Mouse (Mus musculus): ENCODE results near the gene Rpl37a.

The Rpl37a gene

DNA sequence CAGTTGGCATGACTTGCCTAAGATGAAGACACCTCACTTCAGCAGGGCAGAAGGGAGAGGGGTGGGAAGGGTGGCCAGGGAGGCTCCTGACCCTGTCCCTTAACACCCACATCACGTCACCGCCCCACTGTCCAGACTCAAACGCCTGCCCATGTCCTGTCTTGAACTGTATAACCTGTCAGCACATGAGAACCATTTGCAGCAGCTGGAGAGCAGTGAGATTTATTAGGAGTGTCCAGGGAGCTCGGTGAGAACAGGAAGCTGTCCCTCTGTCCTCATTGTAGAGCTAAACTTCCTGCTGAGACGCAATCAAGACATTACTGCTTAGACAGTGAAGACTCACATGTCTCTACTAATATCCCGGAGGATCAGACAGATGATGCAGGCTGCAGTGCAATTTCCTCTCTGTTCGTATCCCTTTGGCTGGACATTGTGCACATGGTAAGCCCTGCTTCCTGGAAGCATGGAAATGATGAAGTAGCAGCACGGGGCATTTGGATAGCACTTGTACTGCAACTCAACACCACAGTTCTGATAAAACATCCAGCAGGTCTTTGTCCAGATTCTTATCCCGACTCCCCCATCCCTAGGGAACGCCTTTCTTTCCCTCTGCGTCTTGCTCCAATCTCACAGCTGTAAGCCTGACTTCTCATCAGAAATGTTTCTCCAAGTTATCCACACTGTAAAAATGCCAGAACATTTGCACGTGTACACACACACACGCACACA is 25.5 kb downstream of the Rpl37a start:
- DNase-seq (ENCODE audit: low read depth, low spot score), result no peak

DNA sequence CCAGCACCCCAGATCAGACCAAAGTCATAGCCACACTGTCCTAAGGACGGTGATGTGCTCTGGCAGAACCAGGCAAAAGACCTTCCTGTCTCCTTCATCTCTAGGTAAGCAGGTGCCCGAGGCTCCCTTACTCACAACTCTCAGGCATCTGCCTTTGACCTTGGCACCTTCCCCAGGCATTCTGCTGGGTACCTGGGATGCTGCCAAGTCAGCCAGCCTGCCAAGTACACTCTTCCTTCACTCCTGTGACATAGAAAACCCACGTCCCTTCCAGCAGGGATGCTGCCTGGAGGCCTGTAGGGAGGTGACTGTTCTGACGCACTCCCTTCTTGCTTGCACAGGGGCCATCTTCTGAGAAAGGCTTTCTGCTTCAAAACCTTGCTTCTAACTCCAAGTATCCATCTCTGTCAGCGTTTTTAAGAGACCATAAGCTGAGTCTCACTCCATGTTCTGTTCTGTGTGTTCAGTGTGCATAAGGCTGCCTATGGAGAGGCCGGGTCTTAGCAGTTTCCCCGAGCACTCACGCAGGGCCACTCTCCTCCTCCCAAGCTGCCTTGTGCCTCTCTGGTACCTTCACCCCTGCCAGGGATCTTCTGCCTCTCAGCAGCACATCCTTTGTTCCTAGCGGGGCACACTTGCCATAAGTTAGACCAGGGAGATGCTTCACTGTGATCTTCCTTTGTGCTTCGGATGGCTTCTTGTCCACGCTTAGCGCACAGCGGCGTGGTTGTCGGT is 28.0 kb downstream of the Rpl37a start:
- DNase-seq (ENCODE audit: low read depth, low spot score), result no peak

DNA sequence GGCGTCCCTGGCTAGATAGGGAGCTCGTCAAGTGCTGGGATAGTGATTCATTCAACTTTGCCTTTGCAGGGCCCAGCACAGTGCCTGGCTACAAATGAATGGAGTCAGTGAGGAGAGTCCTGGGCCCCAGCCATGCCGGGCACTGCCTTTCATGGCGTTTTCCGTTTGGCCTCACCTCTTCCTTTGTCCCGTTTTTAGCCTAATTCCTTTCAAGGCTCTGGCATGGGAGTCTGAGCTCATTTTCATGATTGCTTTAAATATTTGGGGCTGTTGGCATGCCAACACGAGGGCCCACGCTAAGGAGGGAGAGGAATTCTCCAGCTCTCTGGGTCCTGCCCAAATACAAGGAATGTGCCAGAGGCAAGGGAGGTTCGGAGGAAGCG is 28.6 kb downstream of the Rpl37a start:
- DNase-seq (ENCODE audit: low read depth, low spot score), result no peak

DNA sequence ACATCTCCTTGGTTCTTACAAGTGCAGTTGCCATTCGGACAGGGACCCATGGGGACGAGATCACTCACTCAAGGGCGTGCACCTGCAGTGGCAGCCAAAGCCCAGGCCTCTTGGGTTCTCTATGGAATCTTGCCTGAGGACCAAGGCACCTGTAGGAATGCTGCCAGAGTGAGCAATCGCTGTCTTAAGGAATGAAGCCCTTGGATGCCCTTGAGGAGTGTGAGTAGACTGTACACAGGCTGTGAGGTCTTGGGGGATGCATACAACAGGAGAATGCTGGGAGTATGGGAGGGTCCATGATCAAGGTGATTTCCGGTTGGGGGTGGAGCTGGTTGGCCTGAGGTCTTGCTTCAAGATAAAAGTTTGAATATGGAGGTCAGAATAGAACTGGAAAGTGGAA is 30.3 kb downstream of the Rpl37a start:
- DNase-seq (ENCODE audit: low read depth, low spot score), result no peak

GRCm38 (mm10) chr1:72744816-72745506 is 33.9 kb downstream of the Rpl37a start:
- DNase-seq (ENCODE audit: low read depth, low spot score), result no peak

DNA sequence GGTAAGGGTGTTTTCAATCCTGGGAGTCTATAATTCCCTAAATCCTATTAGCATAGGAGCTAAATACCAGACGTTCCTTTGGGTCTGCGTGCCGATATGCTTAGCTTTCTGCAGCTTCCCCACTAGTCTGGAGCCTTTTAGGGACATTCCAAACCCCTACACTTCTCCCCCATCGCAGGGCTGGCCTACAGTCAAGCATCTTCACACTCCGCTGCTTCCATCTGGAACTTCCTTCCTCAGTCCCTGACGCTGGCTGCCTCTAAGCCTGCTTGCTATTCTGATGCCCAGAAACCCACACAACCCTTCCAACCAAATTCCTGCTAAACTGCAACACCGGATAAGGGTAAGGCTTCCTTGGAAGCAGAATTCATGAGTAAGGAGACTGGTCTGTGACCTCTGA is 35.3 kb downstream of the Rpl37a start:
- no peak for DNase-seq (ENCODE audit: low read depth, low spot score)

DNA sequence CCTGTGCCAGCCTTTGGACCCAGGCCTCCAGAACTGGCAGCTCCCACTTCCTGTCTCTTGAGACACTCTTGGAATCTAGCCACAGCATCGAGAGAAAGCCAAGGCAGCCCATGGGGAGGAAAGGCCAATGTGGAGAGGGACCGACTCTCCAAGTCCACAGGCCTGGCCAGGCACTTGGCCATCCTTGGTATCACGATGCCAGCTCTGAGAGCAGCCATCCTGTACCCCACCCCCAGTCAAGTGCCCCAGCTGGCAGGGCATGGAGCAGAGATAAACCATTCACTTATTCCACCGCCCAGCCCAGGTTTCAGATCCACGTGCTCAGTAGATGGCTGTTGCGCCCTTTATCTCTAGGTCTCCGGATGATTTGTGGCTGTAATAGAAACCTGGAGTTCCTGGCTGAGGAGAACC is 40.3 kb downstream of the Rpl37a start:
- DNase-seq (ENCODE audit: low read depth, low spot score), result no peak

DNA sequence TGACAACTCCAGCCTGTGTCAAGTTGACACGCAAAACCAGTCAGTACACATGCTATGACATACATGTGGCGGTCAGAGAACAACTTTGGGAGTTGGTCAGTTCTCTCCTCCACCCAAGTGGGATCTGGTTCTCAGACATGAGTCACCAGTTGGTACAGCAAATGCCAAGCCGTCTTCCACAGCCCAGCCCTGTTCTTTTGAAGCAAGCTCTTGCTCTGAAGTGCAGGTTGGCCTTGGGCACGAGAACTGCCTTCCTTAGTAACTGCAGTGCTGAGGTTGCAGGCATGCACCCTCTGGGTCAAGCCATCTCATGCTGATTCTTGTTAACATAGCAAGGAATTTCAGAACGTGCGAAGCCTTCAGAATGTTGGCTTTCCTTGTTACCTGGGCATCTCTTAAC is 42.1 kb downstream of the Rpl37a start:
- no peak for DNase-seq (ENCODE audit: low read depth, low spot score)

- no peak for DNase-seq (ENCODE audit: low read depth, low spot score)
Observed at GRCm38 (mm10) chr1:72755227-72755626, 44.1 kb downstream of the Rpl37a start.

DNA sequence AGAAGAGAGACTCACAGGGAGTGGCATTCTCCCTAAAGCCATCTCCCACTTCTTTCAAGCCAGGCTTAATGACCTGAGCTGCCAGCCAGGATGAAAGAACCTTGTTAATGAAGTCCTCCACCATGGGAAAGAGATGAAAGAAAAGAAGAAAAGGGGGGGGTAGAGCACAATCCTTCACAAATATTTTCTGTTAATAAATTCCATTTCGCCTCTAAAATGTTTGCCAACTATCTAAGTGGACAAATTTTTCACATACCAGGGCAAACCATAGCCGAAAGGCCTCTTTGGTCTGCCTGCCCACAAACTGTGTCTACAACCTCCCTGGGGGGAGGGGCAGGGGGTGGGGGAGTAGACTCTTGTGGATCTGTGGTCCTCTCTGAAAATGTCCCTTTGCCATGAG is 44.7 kb downstream of the Rpl37a start:
- DNase-seq (ENCODE audit: low read depth, low spot score), result no peak

- DNase-seq (ENCODE audit: low read depth, low spot score), result no peak
Observed at GRCm38 (mm10) chr1:72759758-72760157, 48.7 kb downstream of the Rpl37a start.
